In the genomic region with DNA sequence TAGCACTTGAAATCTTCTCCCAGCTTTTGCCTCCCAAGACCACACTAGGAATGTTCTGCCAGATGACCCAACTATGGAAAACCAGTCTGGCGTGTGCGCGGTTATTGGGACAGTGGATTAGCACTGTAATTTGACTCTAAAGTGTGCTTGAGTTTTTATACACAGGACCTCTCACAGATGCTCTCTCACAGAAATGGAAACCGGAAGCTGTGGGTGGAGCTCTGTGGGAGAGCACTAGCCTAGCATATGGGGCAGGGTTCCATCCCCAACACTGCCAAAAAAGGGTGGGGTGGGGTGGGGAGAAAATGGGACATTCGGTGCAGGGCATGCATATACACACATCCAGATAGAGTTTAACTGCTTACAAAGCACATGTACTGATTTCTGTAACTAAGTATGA, we compare ENCODE assay signal across 29 mouse cellular contexts.
DNase-seq lines count a peak whose midpoint lies in the region; ATAC-seq and TF ChIP-seq lines count a peak whose summit lies in the region.
"Had no signal": no experiment of that assay in that cellular context is flagged by ENCODE, and none has a peak within 500 bp of the region (broad histone marks: within the 10 kb centered on the region; RNA-seq: fewer than 3 reads in every experiment).

No protein-coding gene starts in this region.

- no peak for ATAC-seq in limb, embryonic 11.5 days (ENCODE audit: insufficient number of reproducible peaks, low FRiP score, low TSS enrichment, low read depth)
- ATAC-seq in midbrain, embryonic 11.5 days (ENCODE audit: low FRiP score), result no peak
- ATAC-seq: forebrain, postnatal 0 days; intestine, embryonic 15.5 days; liver, postnatal 0 days; midbrain, embryonic 15.5 days had no signal

- H3K9ac ChIP-seq in limb, embryonic 11.5 days (ENCODE audit: low read length), result no peak overlapping the region
- H3K9ac ChIP-seq in midbrain, embryonic 11.5 days (ENCODE audit: low read length), result no peak overlapping the region
- H3K9ac ChIP-seq: forebrain, postnatal 0 days; heart, embryonic 15.5 days; hindbrain, embryonic 14.5 days; intestine, embryonic 15.5 days; limb, embryonic 12.5 days; liver, postnatal 0 days; midbrain, embryonic 15.5 days; neural tube, embryonic 13.5 days had no signal

- no peaks in the 10 kb centered on the region for H3K27me3 ChIP-seq in limb, embryonic 11.5 days (ENCODE audit: control insufficient read depth, insufficient read depth, low read length)
- no peaks in the 10 kb centered on the region for H3K27me3 ChIP-seq in limb, embryonic 10.5 days (ENCODE audit: low read depth, poor library complexity, severe bottlenecking)
- peaks cover 3% of the 10 kb centered on the region; the same call in 1 of the 2 replicates for H3K27me3 ChIP-seq in E14TG2a.4 (ENCODE audit: insufficient read depth, low read length)
- H3K27me3 ChIP-seq in midbrain, embryonic 11.5 days (ENCODE audit: control insufficient read depth, insufficient read depth, low read length), result no peaks in the 10 kb centered on the region
- H3K27me3 ChIP-seq: heart, embryonic 15.5 days; intestine, embryonic 15.5 days; limb, embryonic 12.5 days; midbrain, embryonic 15.5 days; neural tube, embryonic 13.5 days had no signal

- no peak overlapping the region for H3K27ac ChIP-seq in limb, embryonic 11.5 days (replicated peaks; ENCODE audit: low read depth, low read length)
- H3K27ac ChIP-seq in limb, embryonic 10.5 days, result no peak overlapping the region
- no peak overlapping the region for H3K27ac ChIP-seq in midbrain, embryonic 11.5 days (ENCODE audit: low read depth, low read length)
- H3K27ac ChIP-seq: forebrain, embryonic 10.5 days; heart, embryonic 15.5 days; hindbrain, embryonic 14.5 days; intestine, embryonic 15.5 days; layer of hippocampus, adult 2 months; left cerebral cortex, adult 2 months; limb, embryonic 12.5 days; midbrain, embryonic 15.5 days; neural tube, embryonic 13.5 days had no signal

- 53% methylated on average over 5 of the region's 5 CpGs for WGBS in limb, embryonic 11.5 days
- 82% methylated on average over 5 of the region's 5 CpGs for WGBS in limb, embryonic 10.5 days
- 83% methylated on average over 5 of the region's 5 CpGs for WGBS in midbrain, embryonic 11.5 days

- no peaks in the 10 kb centered on the region for H3K36me3 ChIP-seq in limb, embryonic 11.5 days (ENCODE audit: control insufficient read depth, insufficient read depth, low read length)
- H3K36me3 ChIP-seq in limb, embryonic 10.5 days, result no peaks in the 10 kb centered on the region
- H3K36me3 ChIP-seq in E14TG2a.4 (ENCODE audit: insufficient read depth, low read length), result no peaks in the 10 kb centered on the region
- no peaks in the 10 kb centered on the region for H3K36me3 ChIP-seq in midbrain, embryonic 11.5 days (ENCODE audit: control insufficient read depth, insufficient read depth, low read length)
- H3K36me3 ChIP-seq: forebrain, embryonic 10.5 days; G1E; heart, embryonic 15.5 days; intestine, embryonic 15.5 days; limb, embryonic 12.5 days; midbrain, embryonic 15.5 days; neural tube, embryonic 13.5 days had no signal

- no peaks in the 10 kb centered on the region for H3K9me3 ChIP-seq in limb, embryonic 11.5 days (ENCODE audit: control insufficient read depth, low read length)
- H3K9me3 ChIP-seq in limb, embryonic 10.5 days (replicated peaks), result no peaks in the 10 kb centered on the region
- no peaks in the 10 kb centered on the region for H3K9me3 ChIP-seq in E14TG2a.4 (ENCODE audit: low read length)
- H3K9me3 ChIP-seq in midbrain, embryonic 11.5 days (ENCODE audit: control insufficient read depth, low read length), result no peaks in the 10 kb centered on the region
- H3K9me3 ChIP-seq: forebrain, embryonic 10.5 days; G1E; heart, embryonic 15.5 days; intestine, embryonic 15.5 days; limb, embryonic 12.5 days; midbrain, embryonic 15.5 days; neural tube, embryonic 13.5 days had no signal

- 0 out of 2 replicates have a peak, but pooled peaks cover 3% of the 10 kb centered on the region for H3K4me1 ChIP-seq in limb, embryonic 11.5 days (ENCODE audit: control insufficient read depth, insufficient read depth, low read length)
- 0 out of 2 replicates have a peak, but pooled peaks cover 6% of the 10 kb centered on the region for H3K4me1 ChIP-seq in limb, embryonic 10.5 days
- H3K4me1 ChIP-seq in E14TG2a.4 (replicated peaks; ENCODE audit: low read depth, low read length), result peaks cover 20% of the 10 kb centered on the region
- no peaks in the 10 kb centered on the region for H3K4me1 ChIP-seq in midbrain, embryonic 11.5 days (ENCODE audit: control insufficient read depth, insufficient read depth, low read length)
- H3K4me1 ChIP-seq: forebrain, embryonic 10.5 days; heart, embryonic 15.5 days; intestine, embryonic 15.5 days; midbrain, embryonic 15.5 days; neural tube, embryonic 13.5 days had no signal

- DNase-seq in embryo, embryonic 10.5 days (ENCODE audit: low spot score), result peak; percentile 4
- DNase-seq in embryo, embryonic 10 days (ENCODE audit: low spot score), result no peak
- DNase-seq in limb, embryonic 11.5 days (ENCODE audit: low spot score), result peak; percentile 20
- no peak for DNase-seq in limb, embryonic 10.5 days (ENCODE audit: low spot score)
- peak; percentile 14 for DNase-seq in induced T-regulatory cell, adult 2 months (ENCODE audit: low read depth)
- DNase-seq in midbrain, embryonic 11.5 days (ENCODE audit: low spot score, missing footprints), result no peak
- DNase-seq in left cerebral cortex, adult 9 months (ENCODE audit: low spot score in 2 of 2), result no peak
- DNase-seq: adrenal gland, postnatal 10 days; cerebellum, adult 8-10 months; cerebellum, postnatal 36 days; forebrain, postnatal 0 days; gastrocnemius, postnatal 36 days; heart, postnatal 4 days; kidney, adult 8-10 months; kidney, postnatal 10 days; liver, postnatal 0 days; lung, postnatal 36 days had no signal

- no peak overlapping the region for H3K4me3 ChIP-seq in limb, embryonic 11.5 days (ENCODE audit: low read depth, low read length)
- no peak overlapping the region for H3K4me3 ChIP-seq in limb, embryonic 10.5 days
- peak overlapping the region; percentile 45; the same call in 1 of the 2 replicates for H3K4me3 ChIP-seq in E14TG2a.4 (replicated peaks; ENCODE audit: low read length)
- no peak overlapping the region for H3K4me3 ChIP-seq in midbrain, embryonic 11.5 days (ENCODE audit: low read depth, low read length)
- H3K4me3 ChIP-seq: forebrain, embryonic 10.5 days; heart, embryonic 15.5 days; intestine, embryonic 15.5 days; layer of hippocampus, adult 2 months; left cerebral cortex, adult 2 months; limb, embryonic 12.5 days; midbrain, embryonic 15.5 days; neural tube, embryonic 13.5 days had no signal

- no peak for TF ChIP-seq CTCF in E14TG2a.4 (conservative IDR thresholded peaks at IDR 0.05; ENCODE audit: low read length)

- no peak overlapping the region for H3K4me2 ChIP-seq in limb, embryonic 11.5 days (ENCODE audit: low read depth, severe bottlenecking)
- no peak overlapping the region for H3K4me2 ChIP-seq in midbrain, embryonic 11.5 days
- H3K4me2 ChIP-seq: heart, embryonic 15.5 days; hindbrain, embryonic 14.5 days; intestine, embryonic 15.5 days; limb, embryonic 12.5 days; liver, embryonic 11.5 days; midbrain, embryonic 15.5 days; neural tube, embryonic 13.5 days had no signal

Comparison
In these comparisons a context has a peak if more than half of its experiments do, and no peak if none do; other contexts are left out.
1. DNase-seq: peak in embryo, embryonic 10.5 days (single experiment), limb, embryonic 11.5 days (single experiment) and induced T-regulatory cell, adult 2 months (single experiment); none in embryo, embryonic 10 days (single experiment), limb, embryonic 10.5 days (single experiment), midbrain, embryonic 11.5 days (single experiment) and left cerebral cortex, adult 9 months (0 of 2).